ENCODE assay signal across 24 mouse cellular contexts in the genomic region with DNA sequence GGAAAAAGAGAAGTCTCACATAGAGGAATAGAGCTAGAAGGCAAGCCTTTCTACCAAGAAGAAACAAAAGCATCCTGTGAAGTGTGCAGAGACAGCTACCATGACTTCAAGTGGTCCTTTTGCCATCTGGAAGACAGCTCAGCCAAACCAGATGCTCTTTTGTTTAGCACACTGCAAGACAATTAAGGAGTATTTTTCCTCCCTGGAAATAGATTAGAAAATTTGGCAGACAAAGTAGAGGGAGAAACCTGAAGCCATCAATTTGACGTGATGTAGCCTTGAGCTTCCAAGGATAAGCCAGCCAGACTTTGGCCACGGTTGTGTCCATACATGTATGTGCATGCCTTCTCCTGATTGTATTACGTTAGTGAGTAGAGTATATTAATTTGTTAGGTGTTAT. TPM values are rescaled to one million over a fixed set of nuclear protein-coding genes. Genes with fewer than 3 reads are reported as not detected.
DNase-seq lines count a peak whose midpoint lies in the region; ATAC-seq lines count a peak whose summit lies in the region.
"Had no signal": no experiment of that assay in that cellular context is flagged by ENCODE, and none has a peak within 500 bp of the region (broad histone marks: within the 10 kb centered on the region; RNA-seq: fewer than 3 reads in every experiment).

No protein-coding gene starts in this region.

- H3K4me1 ChIP-seq in forebrain, embryonic 14.5 days (ENCODE audit: control insufficient read depth, insufficient read depth, low read length): 0 out of 2 replicates have a peak, but pooled peaks cover 2% of the 10 kb centered on the region
- peaks cover 9% of the 10 kb centered on the region for H3K4me1 ChIP-seq in forebrain, embryonic 15.5 days
- H3K4me1 ChIP-seq in midbrain, embryonic 11.5 days (ENCODE audit: control insufficient read depth, insufficient read depth, low read length): no peaks in the 10 kb centered on the region; the same call in 1 of the 2 replicates
- peaks cover 12% of the 10 kb centered on the region for H3K4me1 ChIP-seq in midbrain, embryonic 10.5 days
- H3K4me1 ChIP-seq: embryonic facial prominence, embryonic 13.5 days had no signal

- H3K36me3 ChIP-seq in forebrain, embryonic 14.5 days (ENCODE audit: control insufficient read depth, insufficient read depth, low read length): no peaks in the 10 kb centered on the region
- H3K36me3 ChIP-seq in forebrain, embryonic 15.5 days: no peaks in the 10 kb centered on the region
- H3K36me3 ChIP-seq in midbrain, embryonic 11.5 days (ENCODE audit: control insufficient read depth, insufficient read depth, low read length): no peaks in the 10 kb centered on the region
- no peaks in the 10 kb centered on the region for H3K36me3 ChIP-seq in midbrain, embryonic 10.5 days
- H3K36me3 ChIP-seq: embryonic facial prominence, embryonic 13.5 days; embryonic facial prominence, embryonic 15.5 days; G1E had no signal

- no peaks in the 10 kb centered on the region for H3K27me3 ChIP-seq in forebrain, embryonic 14.5 days (replicated peaks; ENCODE audit: control insufficient read depth, insufficient read depth, low read length)
- no peaks in the 10 kb centered on the region for H3K27me3 ChIP-seq in forebrain, embryonic 15.5 days
- no peaks in the 10 kb centered on the region for H3K27me3 ChIP-seq in midbrain, embryonic 11.5 days (ENCODE audit: control insufficient read depth, insufficient read depth, low read length)
- H3K27me3 ChIP-seq in midbrain, embryonic 10.5 days (ENCODE audit: low read depth, poor library complexity, severe bottlenecking): no peaks in the 10 kb centered on the region
- H3K27me3 ChIP-seq: CH12.LX; embryonic facial prominence, embryonic 13.5 days; embryonic facial prominence, embryonic 15.5 days; forebrain, embryonic 13.5 days had no signal

- peak; percentile 38 for DNase-seq in adrenal gland, adult 2 months
- DNase-seq in adrenal gland, adult 18-20 months (ENCODE audit: low spot score in 2 of 2): no peak
- peak; percentile 9 for DNase-seq in forebrain, embryonic 14.5 days (ENCODE audit: low spot score)
- DNase-seq in midbrain, embryonic 11.5 days (ENCODE audit: low spot score, missing footprints): peak; percentile 23
- no peak for DNase-seq in midbrain, embryonic 10.5 days (ENCODE audit: low spot score)
- DNase-seq in thymus, postnatal 0 days (ENCODE audit: low spot score): no peak
- DNase-seq: adrenal gland, postnatal 14 days; B cell, adult 2 months; cerebellum, adult 11 months; cerebellum, adult 18-20 months; cerebellum, adult 8-10 months; cerebellum, adult 9-11 months; cerebellum, postnatal 14 days; cerebellum, postnatal 36 days; embryo, embryonic 11 days; forebrain, postnatal 0 days had no signal

- 79% methylated on average over 3 of the region's 3 CpGs for WGBS in forebrain, embryonic 14.5 days
- WGBS in forebrain, embryonic 15.5 days: 78% methylated on average over 3 of the region's 3 CpGs
- WGBS in midbrain, embryonic 11.5 days: 87% methylated on average over 3 of the region's 3 CpGs
- 88% methylated on average over 3 of the region's 3 CpGs for WGBS in midbrain, embryonic 10.5 days

- no peak overlapping the region for H3K9ac ChIP-seq in forebrain, embryonic 14.5 days (ENCODE audit: low read length)
- no peak overlapping the region for H3K9ac ChIP-seq in forebrain, embryonic 15.5 days (replicated peaks)
- no peak overlapping the region for H3K9ac ChIP-seq in midbrain, embryonic 11.5 days (ENCODE audit: low read length)
- H3K9ac ChIP-seq: embryonic facial prominence, embryonic 13.5 days; embryonic facial prominence, embryonic 15.5 days; forebrain, embryonic 13.5 days; forebrain, postnatal 0 days had no signal

- no peak for ATAC-seq in forebrain, embryonic 14.5 days
- ATAC-seq in forebrain, embryonic 15.5 days (replicated peaks): no peak
- ATAC-seq in midbrain, embryonic 11.5 days (ENCODE audit: low FRiP score): no peak
- ATAC-seq: CD4-positive, CD25-positive, alpha-beta regulatory T cell, adult 4 months; forebrain, embryonic 13.5 days; forebrain, postnatal 0 days had no signal

- no peaks in the 10 kb centered on the region for H3K9me3 ChIP-seq in forebrain, embryonic 14.5 days (replicated peaks; ENCODE audit: control insufficient read depth, low read length)
- H3K9me3 ChIP-seq in forebrain, embryonic 15.5 days: no peaks in the 10 kb centered on the region
- H3K9me3 ChIP-seq in midbrain, embryonic 11.5 days (ENCODE audit: control insufficient read depth, low read length): no peaks in the 10 kb centered on the region; the same call in 1 of the 2 replicates
- H3K9me3 ChIP-seq in midbrain, embryonic 10.5 days (replicated peaks): no peaks in the 10 kb centered on the region; the same call in 1 of the 2 replicates
- H3K9me3 ChIP-seq: embryonic facial prominence, embryonic 15.5 days; forebrain, embryonic 13.5 days; G1E had no signal

- H3K27ac ChIP-seq in forebrain, embryonic 14.5 days (ENCODE audit: low read depth, low read length): no peak overlapping the region
- H3K27ac ChIP-seq in forebrain, embryonic 15.5 days (replicated peaks): no peak overlapping the region
- no peak overlapping the region for H3K27ac ChIP-seq in midbrain, embryonic 11.5 days (ENCODE audit: low read depth, low read length)
- no peak overlapping the region for H3K27ac ChIP-seq in midbrain, embryonic 10.5 days (replicated peaks)
- H3K27ac ChIP-seq: embryonic facial prominence, embryonic 13.5 days; embryonic facial prominence, embryonic 15.5 days; forebrain, embryonic 13.5 days had no signal

- no peak overlapping the region for H3K4me2 ChIP-seq in forebrain, embryonic 14.5 days (ENCODE audit: low read length)
- H3K4me2 ChIP-seq in forebrain, embryonic 15.5 days (replicated peaks): no peak overlapping the region
- H3K4me2 ChIP-seq in midbrain, embryonic 11.5 days: no peak overlapping the region
- H3K4me2 ChIP-seq: embryonic facial prominence, embryonic 13.5 days; embryonic facial prominence, embryonic 15.5 days; forebrain, embryonic 13.5 days had no signal

- H3K4me3 ChIP-seq in forebrain, embryonic 14.5 days (ENCODE audit: low read depth, low read length): no peak overlapping the region
- no peak overlapping the region for H3K4me3 ChIP-seq in forebrain, embryonic 15.5 days
- no peak overlapping the region for H3K4me3 ChIP-seq in midbrain, embryonic 11.5 days (ENCODE audit: low read depth, low read length)
- H3K4me3 ChIP-seq in midbrain, embryonic 10.5 days: no peak overlapping the region
- H3K4me3 ChIP-seq: embryonic facial prominence, embryonic 13.5 days; embryonic facial prominence, embryonic 15.5 days; erythroblast, embryonic 14.5 days; forebrain, embryonic 13.5 days had no signal

RNA-seq across cellular contexts. Expression of a gene that starts 3.5 kb away (rescaled TPM):
- total RNA-seq in adrenal gland, adult 2 months (2021): 10 to 100 TPM; 12.0 to 12.5 TPM
- 0.78 and 1.0 TPM in 2 replicates for polyA plus RNA-seq in adrenal gland, adult 2 months (2012; rRNA removed)
- total RNA-seq in adrenal gland, adult 18-20 months (2021): 10 to 100 TPM; 12.8 to 13.7 TPM
- 20.6 and 32.0 TPM in 2 replicates for polyA plus RNA-seq in forebrain, embryonic 14.5 days (2014; fragmentation: Nextera tagmentation; extraction: Ambion mirVana)
- polyA plus RNA-seq in forebrain, embryonic 15.5 days (2015; fragmentation: Nextera tagmentation; extraction: Ambion mirVana): 25.9 and 35.9 TPM in 2 replicates
- 13.4 and 15.8 TPM in 2 replicates for polyA plus RNA-seq in midbrain, embryonic 11.5 days (2014; fragmentation: Nextera tagmentation; extraction: Ambion mirVana)
- 10.8 and 13.7 TPM in 2 replicates for polyA plus RNA-seq in midbrain, embryonic 10.5 days (2016; fragmentation: Nextera tagmentation; extraction: Ambion mirVana)
- polyA plus RNA-seq in thymus, postnatal 0 days (2015; fragmentation: Nextera tagmentation; extraction: Ambion mirVana): 5.3 and 10.6 TPM in 2 replicates

Comparison
In these comparisons a context has a peak if more than half of its experiments do, and no peak if none do; other contexts are left out.
1. DNase-seq: peak in adrenal gland, adult 2 months (single experiment), forebrain, embryonic 14.5 days (single experiment) and midbrain, embryonic 11.5 days (single experiment); none in adrenal gland, adult 18-20 months (0 of 2), midbrain, embryonic 10.5 days (single experiment) and thymus, postnatal 0 days (single experiment).